Mouse (Mus musculus) retina, postnatal 7 days (tissue): ENCODE results near the gene F12.
"Not testable (repeated sequence)": the region's sequence is repeated elsewhere in the genome, so short reads cannot be mapped to it uniquely, and the experiment has no call there.

Experiments used
- DNase-seq: peaks from one replicate; pipeline ENCODE4 v3.0.0-alpha.2; 2012; ENCODE audit warnings: low read depth, low spot score

The F12 gene

DNA sequence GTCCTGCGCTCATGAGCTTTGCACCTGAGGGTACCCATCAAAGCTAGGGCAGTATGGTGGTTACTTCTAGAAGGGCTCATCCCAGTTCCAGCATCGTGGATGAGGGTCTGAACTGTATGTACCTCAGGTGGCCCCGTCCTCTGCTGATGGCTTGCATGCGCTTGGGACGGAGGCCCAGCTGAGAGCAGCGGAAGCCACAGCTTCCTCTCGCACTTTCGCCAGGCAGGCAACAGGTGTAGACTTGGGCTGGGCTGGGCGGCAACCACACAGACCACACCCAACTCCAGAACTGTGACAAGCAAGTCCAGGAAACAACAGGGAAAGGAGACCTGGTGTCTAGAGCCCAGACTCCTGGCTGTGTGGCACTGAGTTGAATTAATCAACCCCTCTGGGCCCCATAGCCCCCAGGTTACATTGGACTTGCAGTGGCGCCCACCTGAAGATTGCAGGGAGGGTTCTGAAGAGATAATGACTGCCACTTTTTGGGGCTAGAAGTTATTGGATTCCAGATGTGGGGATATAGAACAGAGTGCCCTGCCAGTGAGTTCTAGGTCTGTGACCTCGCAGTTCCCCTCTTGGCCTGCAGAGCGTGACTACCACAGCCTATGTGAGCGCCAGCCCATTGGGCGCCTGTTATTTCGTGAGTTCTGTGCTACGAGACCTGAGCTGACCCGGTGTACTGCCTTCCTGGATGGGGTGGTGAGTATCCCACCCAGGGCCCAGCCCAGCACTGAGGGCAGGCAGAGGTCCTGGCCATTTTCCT lies 23.3 kb upstream of the F12 start:
- DNase-seq, result no peak

DNA sequence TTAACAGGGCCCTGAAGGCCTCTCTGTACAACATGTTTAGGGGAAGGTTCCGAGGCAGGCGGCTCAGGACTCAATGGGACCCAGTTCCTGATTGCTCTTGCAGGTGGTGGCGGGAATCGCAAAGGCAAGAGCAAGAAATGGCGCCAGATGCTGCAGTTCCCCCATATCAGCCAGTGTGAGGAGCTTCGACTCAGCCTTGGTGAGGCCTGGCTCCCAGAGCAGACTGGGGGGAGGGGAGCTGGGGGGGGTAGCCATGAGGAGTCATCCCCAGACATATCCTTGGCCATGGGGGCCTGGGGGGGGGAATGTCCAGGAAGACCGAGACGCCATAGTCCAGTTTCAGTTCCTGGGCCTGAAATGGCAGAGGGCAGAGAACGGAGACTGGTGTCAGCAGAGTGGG lies 22.6 kb upstream of the F12 start:
- DNase-seq, result no peak

DNA sequence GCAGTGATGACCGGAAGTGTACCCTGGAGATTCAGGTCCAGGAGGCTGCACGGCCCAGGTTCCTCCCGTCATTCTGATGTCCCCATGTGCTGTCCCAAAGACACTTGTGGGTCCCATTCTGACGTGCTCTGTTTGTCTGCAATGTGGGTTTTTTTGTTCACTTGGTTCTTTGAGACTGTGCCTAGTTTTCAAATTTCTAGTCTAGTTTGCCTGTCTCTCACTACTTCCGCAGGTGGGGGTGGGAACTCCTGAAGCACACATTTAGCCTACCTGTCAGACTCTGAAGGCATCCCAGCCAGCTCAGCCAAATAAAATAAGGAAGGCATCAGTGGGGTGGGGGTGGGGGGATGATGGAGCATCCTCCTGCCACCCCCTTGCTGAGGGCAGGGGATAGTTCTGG lies 21.5 kb upstream of the F12 start:
- DNase-seq, result no peak

DNA sequence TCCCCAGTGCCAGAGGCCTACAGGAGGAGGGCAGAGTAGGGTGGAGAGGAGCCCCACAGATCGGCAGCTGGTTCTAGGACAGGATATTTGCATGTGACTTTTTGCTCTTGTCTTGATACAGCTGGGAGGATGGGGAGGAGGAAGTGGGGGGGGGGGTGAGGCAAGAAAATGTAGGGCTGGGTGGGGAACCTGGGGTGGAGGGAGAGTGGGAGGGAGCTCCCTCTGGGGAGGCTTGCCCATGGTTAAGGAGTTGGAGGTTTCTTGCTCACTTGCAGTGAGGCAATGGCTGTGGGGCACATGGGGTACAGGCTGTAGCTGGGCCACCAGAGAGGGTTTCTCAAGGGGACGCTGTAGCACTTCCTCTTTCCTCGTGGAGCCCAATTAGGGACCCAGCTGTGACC lies 20.9 kb upstream of the F12 start:
- no peak for DNase-seq

DNA sequence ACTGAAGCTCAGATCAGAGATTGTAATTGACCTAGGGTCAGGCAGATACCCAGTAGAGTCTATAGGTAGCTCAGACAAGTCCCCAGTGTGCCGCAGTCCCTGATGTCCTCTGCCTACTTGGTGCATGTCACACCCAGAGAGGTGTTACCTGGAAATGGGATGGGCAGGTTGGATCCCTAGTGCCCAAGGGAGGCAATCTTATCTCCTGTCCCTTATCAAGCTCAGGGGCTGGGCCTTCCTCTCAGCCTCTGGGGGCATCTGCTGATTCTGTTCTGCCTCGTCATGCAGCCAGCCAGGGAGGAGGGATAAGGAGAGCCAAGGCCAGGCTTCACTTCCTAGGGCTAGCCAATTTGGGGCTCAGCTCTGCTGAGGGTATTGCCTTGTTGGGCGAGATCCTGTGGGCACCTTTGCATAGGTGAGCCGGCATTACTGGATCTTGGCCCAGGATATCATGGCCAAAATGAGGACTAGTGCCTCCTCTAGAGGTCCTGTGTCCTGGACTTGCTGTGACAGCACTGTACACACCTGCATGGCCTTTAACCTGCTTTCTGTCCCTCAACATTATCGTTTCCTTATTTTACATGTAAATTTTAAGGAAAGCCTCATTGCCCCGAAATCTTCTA lies 20.0 kb upstream of the F12 start:
- no peak for DNase-seq

DNA sequence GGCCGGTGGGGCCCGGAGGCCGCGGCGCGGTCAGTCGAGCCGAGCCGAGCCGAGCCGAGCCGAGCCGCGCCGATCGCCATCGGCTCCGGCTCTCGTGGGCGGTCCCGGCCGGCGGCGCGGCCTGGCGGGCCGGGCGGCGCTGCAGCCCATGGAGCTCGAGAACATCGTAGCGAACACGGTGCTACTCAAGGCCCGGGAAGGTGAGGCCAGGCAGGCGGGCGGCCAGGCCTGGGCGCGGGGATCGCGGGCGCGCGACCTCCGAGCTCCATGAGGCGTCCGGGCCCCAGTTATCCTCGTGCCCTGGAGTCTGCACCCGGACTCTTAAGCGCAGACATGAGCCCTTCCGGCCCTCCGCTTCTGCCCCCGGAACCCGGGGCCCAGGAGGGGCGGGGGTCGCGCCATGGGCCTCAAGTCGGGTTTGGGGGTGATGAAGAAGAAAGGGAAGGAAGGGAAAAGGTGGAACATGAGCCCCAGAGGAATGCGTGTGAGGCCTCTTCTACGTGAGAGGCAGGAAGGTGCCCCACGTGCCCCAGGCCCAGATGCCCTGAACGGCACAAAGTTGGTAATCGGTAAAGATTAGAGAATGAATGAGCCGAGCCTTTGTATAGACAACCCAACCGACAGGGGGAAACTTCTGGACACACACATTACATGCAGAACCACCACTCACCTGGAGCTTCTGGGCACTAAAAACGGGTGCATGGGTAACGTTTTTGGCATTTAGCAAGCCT lies 18.9 kb upstream of the F12 start:
- no peak for DNase-seq

DNA sequence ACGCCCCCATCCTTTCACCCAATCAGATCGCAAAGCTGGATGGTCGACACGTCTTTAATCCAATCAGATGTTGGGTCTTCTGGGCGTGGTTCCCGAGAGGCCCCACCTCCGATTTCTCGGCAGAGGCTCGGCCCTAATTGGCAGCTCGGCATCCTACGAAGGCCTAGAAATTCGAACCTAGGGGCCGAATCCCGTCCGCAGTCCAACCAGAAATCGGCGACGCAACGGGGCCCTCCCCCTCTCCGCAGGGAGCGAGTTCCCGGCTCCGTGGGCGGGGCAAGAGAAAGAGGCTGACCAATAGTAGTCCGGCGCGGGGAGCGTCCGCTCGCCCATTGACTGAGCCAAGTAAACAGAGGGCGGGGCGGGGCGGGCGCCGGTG lies 18.3 kb upstream of the F12 start, which contains the start of gene Grk6:
Grk6 (plus strand) TSS at position 136 of the 379 bp plus-strand sequence.
- peak; percentile 98 for DNase-seq

DNA sequence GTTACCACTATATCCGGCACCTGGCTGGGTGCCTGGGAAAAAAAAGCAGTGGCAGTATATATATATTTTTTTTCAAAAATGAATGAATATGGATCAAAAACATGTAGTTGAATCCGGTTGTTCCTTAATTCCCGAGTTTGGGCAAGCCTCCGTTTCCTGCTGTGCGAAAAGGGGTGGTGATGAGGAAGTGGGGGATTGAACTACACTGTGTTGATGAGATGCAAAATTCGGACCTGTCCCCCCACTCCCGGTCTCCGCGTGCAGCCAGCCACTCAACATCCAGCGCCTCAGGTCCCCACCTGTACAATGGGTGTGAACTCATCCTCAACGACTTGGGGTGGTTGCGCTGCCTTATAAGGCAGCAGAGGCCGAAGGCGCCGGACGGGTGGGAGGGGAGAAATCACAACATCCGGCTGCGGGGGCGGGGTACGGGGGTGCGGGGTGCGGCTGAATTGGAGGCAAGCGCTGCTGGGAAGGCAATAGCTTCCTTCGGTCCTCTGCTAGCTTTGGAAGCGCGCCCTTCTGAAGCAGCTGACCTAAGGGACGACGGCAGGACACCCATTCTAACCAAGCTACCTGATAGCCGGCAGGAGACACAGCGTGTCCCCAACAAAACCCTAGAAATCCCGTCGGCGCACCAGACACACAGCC lies 17.8 kb upstream of the F12 start:
- DNase-seq, result no peak

DNA sequence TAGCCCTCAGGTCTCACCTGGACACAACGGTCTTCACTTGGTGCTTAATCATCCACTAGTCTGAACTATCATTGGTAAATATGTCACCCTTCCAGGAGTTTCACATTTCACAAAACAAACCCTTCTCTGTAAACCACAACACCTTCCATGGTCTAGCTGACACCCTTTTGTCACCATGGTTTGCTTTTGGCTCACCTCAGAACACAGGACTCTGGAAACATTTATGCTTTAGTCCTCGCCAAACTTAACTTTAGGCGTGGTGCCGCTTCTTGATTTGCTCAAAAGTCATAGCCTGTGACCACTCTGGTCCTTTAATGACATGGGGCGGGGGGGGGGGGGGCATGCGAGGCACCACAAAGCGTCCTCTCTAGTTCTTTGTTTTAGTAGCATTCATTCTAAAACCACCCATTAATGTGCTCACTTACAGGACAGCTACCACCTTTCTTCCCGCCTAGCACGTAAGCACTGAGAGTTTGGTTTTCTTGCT lies 17.2 kb upstream of the F12 start:
- no peak for DNase-seq

DNA sequence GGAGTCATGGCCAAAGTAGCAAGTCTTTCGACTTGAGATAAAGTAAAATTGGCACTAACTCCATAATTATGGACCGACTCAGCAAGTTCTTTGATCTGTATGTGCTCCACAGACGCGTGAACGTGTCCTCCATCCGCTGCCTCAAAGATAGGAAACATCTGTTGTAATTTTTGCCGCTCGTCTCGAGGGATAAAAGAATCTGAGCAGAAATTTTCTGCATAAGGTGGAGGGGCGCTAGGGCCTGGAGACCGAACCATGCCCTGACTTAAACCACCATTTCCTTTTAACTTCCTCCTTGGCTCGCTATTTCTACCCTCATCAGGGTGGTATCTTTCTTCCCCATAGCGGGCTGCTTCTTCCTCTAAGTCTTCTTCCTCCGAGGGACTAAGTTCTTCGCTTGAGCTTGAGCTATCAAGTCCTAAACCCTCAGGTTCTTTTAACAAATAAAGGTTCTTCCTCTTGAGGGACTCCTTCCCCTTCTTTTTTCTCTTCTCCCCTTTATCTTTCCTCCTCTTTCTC lies 10.6 kb upstream of the F12 start:
- DNase-seq, result not testable (repeated sequence)

DNA sequence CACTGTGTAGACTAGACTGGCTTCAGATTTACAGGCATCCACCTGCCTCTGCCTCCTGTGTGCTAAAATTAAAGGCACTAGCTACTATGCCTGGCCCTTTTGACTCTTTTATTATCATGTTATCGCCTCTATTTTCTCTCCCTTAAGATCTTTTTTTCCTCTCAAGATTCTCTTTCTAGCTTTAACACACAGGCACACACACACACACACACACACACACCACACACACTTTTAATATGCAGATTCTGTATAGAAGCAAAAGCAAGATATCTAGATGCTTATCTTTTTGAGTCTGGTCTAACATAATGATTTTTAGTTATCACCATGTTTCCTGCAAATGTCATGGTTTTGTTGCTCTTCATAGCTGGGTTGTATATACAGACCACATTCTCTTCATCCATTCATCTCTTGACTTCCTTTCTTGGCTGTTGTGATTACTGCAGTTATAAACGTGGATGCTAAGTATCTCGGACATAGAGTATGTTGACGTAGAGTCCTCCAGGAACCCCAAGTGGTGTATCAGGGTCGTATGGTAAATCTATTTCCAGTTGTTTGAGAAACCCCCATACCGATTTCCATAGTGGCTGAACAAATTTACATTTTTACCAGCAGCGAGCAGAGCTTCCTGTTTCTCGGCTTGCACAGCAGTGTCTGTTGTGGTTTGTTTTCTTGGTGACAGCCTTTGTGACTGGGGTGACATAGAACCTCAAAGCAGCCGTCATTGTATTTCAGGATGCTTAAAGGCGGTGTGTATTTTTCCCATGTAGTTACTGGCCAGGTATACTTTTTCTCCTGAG lies 5.5 kb upstream of the F12 start:
- no peak for DNase-seq

DNA sequence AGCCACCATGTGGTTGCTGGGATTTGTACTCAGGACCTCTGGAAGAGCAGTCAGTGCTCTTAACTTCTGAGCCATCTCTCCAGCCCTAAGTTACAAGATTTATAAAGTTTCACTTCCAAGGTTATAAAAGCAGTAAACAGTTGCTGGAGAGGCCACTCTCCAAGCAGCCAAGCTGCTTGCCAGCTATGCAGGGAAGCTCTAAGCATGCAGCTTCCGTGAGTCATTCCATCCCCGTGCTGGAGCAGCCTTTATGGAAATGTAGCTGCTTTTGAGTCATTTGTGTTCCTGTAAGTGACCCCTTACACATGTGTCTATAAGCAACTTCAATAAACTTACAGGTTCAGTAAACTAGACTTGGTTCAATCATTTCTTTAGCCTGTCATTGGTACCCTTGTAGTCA lies 4.0 kb upstream of the F12 start:
- no peak for DNase-seq

DNA sequence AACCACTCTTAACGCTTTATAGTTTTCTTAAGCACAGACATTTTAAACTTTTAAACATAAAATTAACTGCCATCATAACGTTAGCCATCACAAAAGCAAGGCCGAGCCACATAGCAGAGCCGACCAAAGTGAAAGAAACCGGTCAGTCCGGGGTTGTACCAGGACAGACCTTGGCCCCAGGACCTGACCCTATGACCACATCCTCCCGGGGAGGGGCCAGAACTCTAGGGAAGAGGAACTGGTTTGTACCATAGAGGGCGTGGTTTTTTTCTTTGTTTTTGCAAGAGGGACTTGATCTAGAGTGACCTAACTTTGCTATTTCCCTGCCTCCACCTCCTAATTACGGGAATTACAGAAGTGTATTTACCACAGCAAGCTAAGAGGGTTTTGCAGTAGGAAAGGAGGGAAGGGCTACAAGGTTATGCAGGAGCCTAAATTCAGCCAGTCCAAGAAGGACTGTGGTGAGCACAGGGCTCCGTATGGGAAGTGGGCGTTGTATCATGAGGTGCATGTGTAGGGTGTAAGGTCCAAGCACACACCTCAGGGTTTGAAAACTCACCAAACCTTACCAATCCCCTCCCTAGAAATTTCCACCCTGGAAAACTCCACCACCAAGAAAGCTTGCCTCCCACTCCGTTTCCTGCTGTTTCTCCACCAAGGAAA lies 2.8 kb upstream of the F12 start:
- no peak for DNase-seq

DNA sequence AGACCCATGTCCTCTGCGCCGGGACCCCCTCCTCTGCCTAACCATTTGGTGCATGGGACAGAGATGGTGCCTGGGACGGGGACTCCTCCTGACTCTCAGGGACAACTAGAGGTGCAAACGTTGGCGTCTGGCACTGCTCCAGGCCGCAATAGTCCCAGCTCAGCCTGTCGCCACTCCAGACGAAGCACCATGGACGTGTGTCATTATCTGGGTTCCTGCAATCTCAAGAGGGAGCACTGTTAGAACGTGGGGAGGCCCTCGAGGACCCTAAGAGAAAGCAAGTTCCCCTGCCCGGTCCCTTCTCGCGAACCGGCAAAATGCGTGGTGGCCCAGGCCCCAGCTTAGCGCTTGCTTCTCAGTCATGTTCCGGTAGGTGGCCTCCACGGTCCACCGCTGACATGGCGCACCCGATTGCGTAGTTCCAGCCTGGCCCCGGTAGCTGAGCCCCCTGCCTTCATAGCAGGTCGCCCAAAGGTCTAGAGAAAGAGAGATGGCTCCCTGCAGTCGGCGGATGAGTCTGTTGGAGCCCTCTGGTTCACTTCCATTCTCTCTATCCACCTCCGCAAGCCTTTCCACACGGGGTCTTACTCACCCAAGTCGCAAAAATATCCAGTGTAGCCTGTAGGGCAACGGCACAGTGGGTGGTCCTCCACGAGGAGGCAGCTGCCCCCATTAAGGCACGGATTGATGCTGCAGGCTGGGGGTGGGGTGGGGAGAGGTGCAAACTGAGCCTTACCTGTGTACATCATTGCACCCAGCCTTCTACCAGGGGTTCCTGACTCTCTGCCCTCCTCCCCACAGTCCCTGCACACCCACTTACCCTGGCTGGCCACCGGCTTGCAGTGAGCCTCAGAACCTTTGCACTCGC lies 5.4 kb downstream of the F12 start:
- DNase-seq, result no peak

DNA sequence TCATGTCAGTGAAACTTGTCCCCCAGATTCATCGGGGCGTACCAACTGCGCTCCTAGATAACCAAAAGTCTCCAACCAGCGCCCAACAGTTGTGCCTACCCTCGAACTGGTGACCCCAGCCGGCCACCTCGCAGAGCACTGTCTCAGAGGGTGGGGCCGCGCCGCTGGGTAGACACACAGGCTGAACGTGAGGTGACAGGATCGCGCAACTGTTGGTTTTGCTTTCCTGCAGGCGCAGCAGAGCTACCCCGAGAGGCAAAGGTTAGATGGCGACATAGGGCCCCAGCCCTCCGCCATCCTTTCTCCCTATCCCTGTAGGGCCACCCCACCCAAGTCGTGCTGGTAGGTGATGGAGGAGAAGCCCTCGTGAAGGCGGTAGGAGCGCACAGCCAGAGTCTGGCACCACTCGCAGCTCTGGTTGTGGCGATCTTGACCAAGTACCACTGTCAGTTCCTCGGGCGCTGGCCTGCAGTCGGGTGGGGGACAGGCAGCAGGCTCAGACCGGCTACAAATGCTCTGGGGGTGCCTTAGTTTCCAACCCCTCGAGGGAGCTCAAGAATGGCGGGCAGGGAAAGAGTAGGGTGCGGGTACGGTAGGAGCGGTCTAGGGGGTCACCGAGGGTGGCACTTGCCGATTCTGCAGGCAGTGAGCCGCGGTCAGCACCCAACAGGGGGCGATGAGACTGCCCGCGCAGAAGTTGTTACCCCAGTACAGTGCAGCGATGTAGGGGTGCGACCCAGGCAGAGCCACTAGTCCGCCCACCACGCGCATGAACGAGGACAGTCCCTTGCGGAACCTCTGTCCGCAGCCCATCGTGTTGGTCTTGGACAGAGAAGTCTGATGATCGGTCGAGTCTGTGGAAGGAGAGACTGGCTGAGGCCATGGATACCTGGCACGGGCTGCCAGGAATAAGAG lies 6.3 kb downstream of the F12 start:
- no peak for DNase-seq

DNA sequence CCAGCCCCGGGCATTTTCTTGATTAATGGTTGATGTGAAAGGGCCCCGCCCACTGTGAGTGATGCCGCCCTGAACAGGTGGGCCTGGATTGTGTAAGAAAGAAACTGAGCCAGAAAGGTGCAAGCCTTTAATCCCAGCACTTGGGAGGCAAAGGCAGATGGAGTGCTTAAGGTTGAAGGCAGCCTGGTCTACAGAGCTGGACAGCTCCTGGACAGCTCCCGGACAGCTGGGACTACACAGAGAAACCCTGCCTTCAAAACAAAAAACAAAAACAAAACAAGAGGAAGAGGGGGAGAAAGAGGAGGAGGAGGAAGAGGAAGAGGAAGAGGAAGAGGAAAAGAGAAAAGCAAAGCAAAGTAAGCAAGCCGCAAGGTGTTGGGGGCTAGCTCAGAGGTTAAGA lies 7.5 kb downstream of the F12 start:
- no peak for DNase-seq

DNA sequence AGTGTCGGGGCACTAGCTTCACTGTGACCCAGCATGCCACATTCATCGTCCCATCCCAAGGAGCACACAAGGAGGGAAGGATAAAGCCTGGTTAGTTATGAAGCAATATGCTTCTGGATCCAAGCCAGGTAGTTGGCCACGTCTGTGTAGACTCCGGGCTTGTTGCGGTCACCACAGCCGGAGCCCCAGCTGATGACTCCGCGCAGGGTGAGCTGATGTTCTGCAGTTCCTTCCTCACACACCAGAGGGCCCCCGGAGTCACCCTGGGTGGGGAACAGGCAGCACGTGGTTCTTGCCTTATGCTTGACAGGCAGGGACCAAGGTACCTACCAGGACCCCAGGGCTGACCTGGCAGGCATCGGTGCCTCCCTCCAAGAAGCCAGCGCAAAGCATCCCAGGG lies 8.6 kb downstream of the F12 start:
- peak; percentile 69 for DNase-seq

DNA sequence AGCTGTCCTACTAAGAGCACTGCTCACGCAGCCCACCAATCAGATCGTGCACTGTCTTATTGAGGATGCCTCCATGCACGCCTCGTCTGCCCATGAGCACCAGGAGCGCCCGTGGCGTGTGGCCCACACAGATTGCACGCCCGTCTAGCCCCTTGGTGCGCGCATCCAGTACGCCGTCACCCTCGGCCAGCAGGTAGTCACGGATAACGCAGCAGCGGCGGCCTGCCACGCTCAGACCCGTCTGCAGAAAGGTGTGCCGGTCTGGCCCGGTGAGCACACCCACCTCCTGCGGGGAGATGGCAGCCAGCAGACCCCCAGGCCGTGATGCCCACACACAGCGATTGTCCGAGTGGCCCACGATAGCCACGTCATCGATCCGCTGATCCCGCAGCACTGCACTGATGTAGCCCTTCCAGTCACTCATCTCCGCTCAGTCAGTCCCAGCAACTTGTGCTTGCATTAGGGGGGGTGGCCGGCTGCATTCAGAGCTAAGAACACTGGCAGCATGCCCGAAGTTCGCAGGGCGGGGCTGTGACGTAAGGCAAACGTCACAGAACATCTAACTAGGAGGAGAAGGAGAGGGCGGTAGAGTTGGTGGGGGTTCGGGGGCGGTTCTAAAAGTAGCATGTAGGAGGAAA lies 11.7 kb downstream of the F12 start, which contains the start of gene Pfn3:
Pfn3 (minus strand) TSS at position 490 of the 638 bp plus-strand sequence.
- peak; percentile 41 for DNase-seq
